ENCODE assay signal across 8 mouse cellular contexts in genomic region chr19:44284025-44284695, GRCm38 (mm10). TPM values are rescaled to one million over a fixed set of nuclear protein-coding genes. Genes with fewer than 3 reads are reported as not detected.
DNase-seq lines count a peak whose midpoint lies in the region; ATAC-seq lines count a peak whose summit lies in the region.

No protein-coding gene starts in this region.

- DNase-seq in adrenal gland, adult 18-20 months (ENCODE audit: low spot score in 2 of 2): peak; percentile 74 to 80
- DNase-seq in embryo, embryonic 10.5 days (ENCODE audit: low spot score): peak; percentile 98
- peak; percentile 91 for DNase-seq in gastrocnemius, postnatal 14 days
- peak; percentile 91 to 97 for DNase-seq in left cerebral cortex, postnatal 10 days (ENCODE audit: extremely low spot score in 1 of 2, low spot score in 2 of 2)
- peak; percentile 96 to 98 for DNase-seq in right cerebral cortex, postnatal 10 days (ENCODE audit: low spot score in 2 of 2)
- peak; percentile 94 for DNase-seq in urinary bladder, postnatal 14 days (ENCODE audit: low spot score)

- peak; percentile 77 for ATAC-seq in inflammation-experienced regulatory T-cells, adult 6 months
- peak; percentile 92 for ATAC-seq in megakaryocyte progenitor cell, adult 5-6 weeks (replicated peaks; ENCODE audit: poor library complexity)

- intact Hi-C loops in gastrocnemius, postnatal 14 days (cut with DNase I; ENCODE audit: low total_unique reads): no loop called here
- intact Hi-C loops in left cerebral cortex, postnatal 10 days (cut with DNase I): no loop called here

RNA-seq across cellular contexts. Expression of gene Scd2, which starts 9.3 kb away (rescaled TPM):
- 100 to 1,000 TPM; 836 to 847 TPM for total RNA-seq in adrenal gland, adult 18-20 months (2021)
- total RNA-seq in gastrocnemius, postnatal 14 days (2021): 10 to 100 TPM; 22.8 to 54.0 TPM
- 10 to 100 TPM; 24.8 to 27.3 (median 25.3) TPM for polyA plus RNA-seq in inflammation-experienced regulatory T-cells, adult 6 months (2017; shearing (Covaris generic))
- total RNA-seq in left cerebral cortex, postnatal 10 days (2021): 100 to 1,000 TPM; 603 to 619 TPM
- total RNA-seq in megakaryocyte progenitor cell, adult 5-6 weeks (2015): 95.4 and 101 TPM in 2 replicates
- 88.5 and 107 TPM in 2 replicates for total RNA-seq in megakaryocyte progenitor cell, adult 5-6 weeks (2017)

RNA-seq across cellular contexts. Expression of gene Scd4, which starts 48.7 kb away (rescaled TPM):
- total RNA-seq in adrenal gland, adult 18-20 months (2021): 10 to 100 TPM in 1 of 2 experiments, 1 to 10 TPM in 1; 5.2 to 15.0 TPM
- total RNA-seq in gastrocnemius, postnatal 14 days (2021): under 1 TPM; 0.24 to 0.29 TPM
- polyA plus RNA-seq in inflammation-experienced regulatory T-cells, adult 6 months (2017; shearing (Covaris generic)): under 1 TPM; 0.29 to 0.81 (median 0.55) TPM
- total RNA-seq in left cerebral cortex, postnatal 10 days (2021): 1 to 10 TPM; 1.5 to 2.4 TPM
- total RNA-seq in megakaryocyte progenitor cell, adult 5-6 weeks (2015): 0.35 TPM in 1 of 2 replicates, not detected in the other
- total RNA-seq in megakaryocyte progenitor cell, adult 5-6 weeks (2017): not detected in 2 replicates

Comparison
In these comparisons a context has a peak if more than half of its experiments do, and no peak if none do; other contexts are left out.
1. Peak in every context shown above with its lines: DNase-seq and ATAC-seq.
2. RNA of gene Scd2, which starts 9.3 kb away (total RNA-seq): 836 to 847 TPM in adrenal gland, adult 18-20 months and 603 to 619 TPM in left cerebral cortex, postnatal 10 days; 88.5 to 107 TPM in megakaryocyte progenitor cell, adult 5-6 weeks and 22.8 to 54.0 TPM in gastrocnemius, postnatal 14 days; every median in the first group is over 4 times any median in the second.